Mouse (Mus musculus) adrenal gland, adult 18-20 months (tissue): ENCODE measurements at regions not wholly inside any gene's neighbourhood (a gene's known extent, or its start where the extent isn't known, plus 50 kb on each side); places are given as distances from the start of the nearest gene placed in this dataset.

Source experiments
- DNase-seq, 2 experiments: peaks; one replicate each; pipeline ENCODE4 v3.0.0; 2021 to 2022; ENCODE audit warnings: low spot score in 2 of 2

GRCm38 (mm10) chr2:11363061-11363464 is 190.8 kb downstream of the Pfkfb3 start:
- DNase-seq: no peak

GRCm38 (mm10) chr2:11362205-11362994 is 190.5 kb downstream of the Prkcq start:
- no peak for DNase-seq

- DNase-seq: no peak
Measured at GRCm38 (mm10) chr2:11359280-11359679, 187.4 kb downstream of the Prkcq start.

GRCm38 (mm10) chr2:11356714-11357113 is 184.8 kb downstream of the Prkcq start:
- no peak for DNase-seq

DNA sequence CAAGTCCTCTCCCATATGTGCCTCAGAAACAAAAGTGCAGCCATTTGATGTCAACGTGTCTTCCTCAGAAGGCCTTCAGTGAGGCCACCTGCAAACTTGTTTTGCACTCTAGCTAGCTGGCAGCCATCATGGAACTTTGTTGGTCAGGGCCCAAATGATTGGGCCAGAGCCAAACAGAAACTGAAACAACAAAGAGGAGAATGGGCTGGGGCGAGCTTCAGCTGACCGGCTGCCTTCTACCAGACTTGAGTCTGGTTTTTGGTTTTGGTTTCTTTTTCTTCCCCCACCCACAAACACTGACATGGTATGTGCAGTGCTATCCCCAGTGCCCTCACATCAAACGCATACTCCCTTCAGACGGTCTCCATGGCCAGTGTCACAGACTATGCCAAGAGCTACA is 183.7 kb downstream of the Prkcq start:
- DNase-seq: no peak
